Mouse (Mus musculus) G1E (cell line): ENCODE data around the gene Psme1. TPM values are rescaled to one million over a fixed set of nuclear protein-coding genes. Genes with fewer than 3 reads are reported as not detected.

Experiments used
- ATAC-seq: 2 replicates; pipeline ENCODE4 v1.8.0; 2016; ENCODE audit warnings: mild to moderate bottlenecking; ENCODE audit not compliant: insufficient number of reproducible peaks, poor library complexity, low FRiP score, severe bottlenecking; ENCODE audit errors: extremely low read depth
- DNase-seq: peaks from one replicate; pipeline ENCODE4 v3.0.0; 2012; ENCODE audit warnings: low spot score
- H3K27me3 ChIP-seq: 2 replicates; pipeline ENCODE4 v1.6.1; 2012; ENCODE audit warnings: mild to moderate bottlenecking, low read length, inconsistent platforms; ENCODE audit not compliant: insufficient read depth
- H3K36me3 ChIP-seq: replicated peaks from 2 replicates; pipeline ENCODE3; 2012; ENCODE audit warnings: mild to moderate bottlenecking, inconsistent platforms
- H3K4me1 ChIP-seq: 2 replicates; pipeline ENCODE4 v1.6.1; 2012; ENCODE audit warnings: low read depth, low read length, inconsistent platforms, mixed read lengths; ENCODE audit not compliant: insufficient read depth
- H3K4me3 ChIP-seq: 2 replicates; pipeline ENCODE4 v1.5.1; 2012; ENCODE audit warnings: low read depth, mild to moderate bottlenecking, inconsistent platforms, low read length, moderate library complexity, mixed read lengths
- H3K9me3 ChIP-seq: replicated peaks from 2 replicates; pipeline ENCODE4 v1.6.1; 2012; ENCODE audit warnings: inconsistent platforms
- CTCF ChIP-seq: IDR thresholded peaks from 2 replicates; pipeline ENCODE4 v1.5.1; 2012; ENCODE audit warnings: low read depth, low read length, inconsistent platforms, mixed read lengths
- GATA1 ChIP-seq: IDR thresholded peaks from 2 replicates; pipeline ENCODE4 v1.6.1; 2012; ENCODE audit warnings: borderline replicate concordance, low read length, inconsistent platforms, mixed read lengths
- GATA2 ChIP-seq: IDR thresholded peaks from 2 replicates; pipeline ENCODE4 v1.6.1; 2012; ENCODE audit warnings: low read depth, low read length, inconsistent platforms, borderline replicate concordance
- POLR2AphosphoS5 ChIP-seq: IDR thresholded peaks from 2 replicates; pipeline ENCODE4 v1.6.1; 2012; ENCODE audit warnings: low read depth, low read length, inconsistent platforms; ENCODE audit not compliant: insufficient replicate concordance
- TAL1 ChIP-seq: conservative IDR thresholded peaks from 2 replicates; pipeline ENCODE4 v1.6.1; 2012; ENCODE audit warnings: low read depth, low read length, inconsistent platforms, mixed read lengths
- polyA plus RNA-seq: library from polyadenylated mRNA; stranded (reverse); fragments of >175 nt; gene quantifications from 2 replicates; pipeline ENCODE4 v1.2.3, GENCODE M21; 2012
- total RNA-seq, 2 experiments: library from RNA; stranded (forward) in 1 of 2; stranded (reverse) in 1 of 2; fragments of 200-1000 nt in 1 of 2; fragments of >200 nt in 1 of 2; fragmentation: Nextera tagmentation in 1 of 2; gene quantifications; 2 replicates each; pipeline ENCODE4 v1.2.3; 2014 to 2017

The Psme1 gene
- total and polyA plus RNA-seq, 3 experiments: 141 to 598 (median 212) TPM

DNA sequence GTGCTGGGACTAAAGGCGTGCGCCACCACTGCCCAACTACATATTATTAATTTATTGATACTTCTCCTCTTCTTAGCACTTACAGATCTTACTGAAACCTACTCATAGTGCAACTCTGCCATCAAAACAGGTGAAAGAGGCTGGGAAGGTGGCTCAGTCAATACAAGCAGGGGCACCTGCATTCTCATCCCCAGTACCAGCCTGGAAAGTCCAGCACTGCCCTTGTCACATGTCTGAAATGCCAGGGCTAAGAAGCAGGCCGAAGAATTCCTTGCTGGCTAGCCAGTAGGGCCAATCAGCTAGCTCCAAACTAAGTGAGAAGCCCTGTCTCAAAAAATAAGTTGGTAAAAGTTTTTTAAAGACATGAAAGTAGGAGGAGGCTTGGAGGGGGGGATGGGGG is 20.3 kb upstream of the Psme1 start:
- Histone ChIP-seq H3K27me3 (no peaks in the 10 kb centered on the region), H3K4me3 (no peak overlapping the region; the same call in 1 of the 2 replicates), H3K4me1 (peaks cover 58% of the 10 kb centered on the region), H3K9me3 (no peaks in the 10 kb centered on the region), H3K36me3 (peaks cover 15% of the 10 kb centered on the region)
- no peak for TF ChIP-seq TAL1
- TF ChIP-seq GATA1: no peak
- TF ChIP-seq POLR2AphosphoS5: no peak
- no peak for TF ChIP-seq CTCF
- TF ChIP-seq GATA2: no peak
- ATAC-seq (no peak), DNase-seq (no peak)

DNA sequence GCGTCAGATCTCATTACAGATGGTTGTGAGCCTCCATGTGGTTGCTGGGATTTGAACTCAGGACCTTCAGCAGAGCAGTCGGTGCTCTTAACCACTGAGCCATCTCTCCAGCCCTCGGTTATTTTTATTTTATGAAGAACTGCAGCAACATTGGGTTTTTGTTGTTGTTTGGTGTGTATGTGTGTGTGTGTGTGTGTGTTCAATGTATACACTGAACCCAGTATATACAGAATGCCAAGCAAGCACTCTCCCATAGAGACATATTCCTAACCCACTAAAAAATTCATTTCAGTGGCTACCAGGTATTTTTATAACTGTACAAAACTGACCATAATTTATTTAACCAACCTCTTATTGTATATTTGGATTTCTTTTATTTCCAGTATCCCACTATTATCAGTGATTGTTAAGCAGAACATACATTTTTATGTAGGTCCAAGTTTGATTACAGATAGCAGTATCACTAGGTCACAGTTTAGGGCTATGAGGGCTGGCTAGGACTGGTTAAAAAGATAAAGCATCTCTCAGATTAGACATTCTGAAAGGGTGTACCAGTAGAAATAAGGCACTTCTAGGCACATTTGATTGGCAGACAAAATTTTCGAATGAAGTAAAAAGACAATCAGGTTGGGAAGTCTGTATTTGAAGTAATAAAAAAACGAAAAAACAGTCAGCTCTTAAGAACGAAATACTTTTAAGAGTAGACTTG is 19.0 kb upstream of the Psme1 start:
- TF ChIP-seq POLR2AphosphoS5 (no peak), TAL1 (peak; percentile 83), GATA2 (no peak)
- Histone ChIP-seq H3K4me1 (peaks cover 61% of the 10 kb centered on the region), H3K4me3 (peak overlapping the region; percentile 84), H3K36me3 (peaks cover 28% of the 10 kb centered on the region), H3K9me3 (no peaks in the 10 kb centered on the region), H3K27me3 (no peaks in the 10 kb centered on the region)
- peak; percentile 29 for DNase-seq
- peak; percentile 19; the same call in 1 of the 2 replicates for ATAC-seq

DNA sequence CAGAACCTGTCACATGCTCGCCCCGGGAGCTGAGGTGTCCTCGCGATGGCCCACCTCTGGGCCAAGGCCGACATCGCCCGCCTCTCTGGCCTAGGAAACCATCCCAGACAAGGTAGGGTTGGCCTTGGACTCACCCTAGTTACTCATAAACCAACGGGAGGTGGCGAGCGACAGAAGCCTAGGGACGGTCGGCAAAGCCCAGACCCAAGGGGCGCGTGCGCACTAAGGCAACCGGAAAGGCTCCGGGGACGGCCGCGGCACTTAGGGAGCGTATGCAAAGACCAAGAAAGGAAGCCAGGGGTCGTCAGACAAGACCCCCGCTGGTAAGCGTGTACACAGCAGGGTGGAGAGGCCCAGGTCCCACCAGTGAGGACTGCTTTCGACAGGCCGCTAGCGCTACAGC is 18.1 kb upstream of the Psme1 start, which contains the start of gene Dcaf11:
Gene Dcaf11, plus strand, starts transcription at position 208 of the 403 bp plus-strand sequence.
- H3K27me3 ChIP-seq: no peaks in the 10 kb centered on the region
- DNase-seq: peak; percentile 72
- peaks cover 54% of the 10 kb centered on the region for H3K4me1 ChIP-seq
- TF ChIP-seq POLR2AphosphoS5 (no peak), GATA1 (no peak), GATA2 (no peak), TAL1 (no peak), CTCF (no peak)
- H3K36me3 ChIP-seq: peaks cover 37% of the 10 kb centered on the region
- H3K9me3 ChIP-seq: no peaks in the 10 kb centered on the region
- ATAC-seq: 0 out of 2 replicates have a peak, but pooled peaks have one; percentile 18
- H3K4me3 ChIP-seq: peak within 1 kb of the TSS; percentile 84

DNA sequence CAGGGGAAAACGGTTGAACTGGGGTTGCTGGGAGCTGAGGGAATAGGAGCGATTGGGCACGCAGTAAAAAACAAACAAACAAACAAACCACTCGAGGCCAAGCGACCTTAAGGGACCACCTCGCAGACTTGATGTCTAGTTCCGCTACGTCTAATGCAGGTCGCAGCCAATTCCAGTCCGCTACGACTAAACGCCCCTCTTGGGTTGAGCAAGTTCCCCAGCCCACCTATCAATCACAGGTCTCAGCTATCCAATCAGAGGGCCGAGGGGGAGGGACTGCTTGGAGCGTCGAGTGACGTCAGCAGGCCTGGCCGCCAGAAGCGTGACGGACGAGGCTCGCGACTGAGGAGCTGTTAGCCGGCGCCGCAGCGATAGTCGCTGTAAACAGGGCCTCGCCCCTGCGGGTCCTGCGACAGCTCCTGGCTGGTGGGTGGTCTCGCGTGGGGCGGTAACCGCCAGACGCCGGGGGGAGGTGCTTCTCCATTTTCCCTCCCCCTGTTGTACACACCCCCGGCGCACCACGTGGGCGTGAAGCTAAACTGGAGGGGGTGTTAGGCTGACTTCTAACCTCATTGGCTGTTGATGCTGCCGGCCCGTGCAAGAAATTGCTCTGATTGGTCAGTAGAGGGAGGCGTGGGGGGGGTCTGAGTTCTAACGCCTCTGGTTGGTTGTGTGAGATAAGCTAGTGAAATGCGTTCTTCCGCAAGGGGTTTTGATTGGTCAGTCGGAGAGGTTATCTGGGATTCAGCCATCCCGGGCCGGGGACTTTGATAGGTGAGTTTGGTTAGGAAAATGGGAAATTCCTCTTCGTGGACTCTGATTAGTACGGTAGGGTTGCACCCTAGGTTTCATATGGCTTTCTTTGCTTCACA is 17.5 kb upstream of the Psme1 start, which contains the start of gene A730061H03Rik:
Gene A730061H03Rik, minus strand, starts transcription at position 205 of the 872 bp plus-strand sequence.
- ATAC-seq (peak; percentile 81), DNase-seq (peak; percentile 98)
- H3K36me3 ChIP-seq: peaks cover 43% of the 10 kb centered on the region
- peaks cover 50% of the 10 kb centered on the region for H3K4me1 ChIP-seq
- H3K27me3 ChIP-seq: no peaks in the 10 kb centered on the region
- H3K4me3 ChIP-seq: peak within 1 kb of the TSS; percentile 84
- peak; percentile 58; the same call in 1 of the 2 replicates for TF ChIP-seq POLR2AphosphoS5
- no peak for TF ChIP-seq GATA1
- no peaks in the 10 kb centered on the region for H3K9me3 ChIP-seq

DNA sequence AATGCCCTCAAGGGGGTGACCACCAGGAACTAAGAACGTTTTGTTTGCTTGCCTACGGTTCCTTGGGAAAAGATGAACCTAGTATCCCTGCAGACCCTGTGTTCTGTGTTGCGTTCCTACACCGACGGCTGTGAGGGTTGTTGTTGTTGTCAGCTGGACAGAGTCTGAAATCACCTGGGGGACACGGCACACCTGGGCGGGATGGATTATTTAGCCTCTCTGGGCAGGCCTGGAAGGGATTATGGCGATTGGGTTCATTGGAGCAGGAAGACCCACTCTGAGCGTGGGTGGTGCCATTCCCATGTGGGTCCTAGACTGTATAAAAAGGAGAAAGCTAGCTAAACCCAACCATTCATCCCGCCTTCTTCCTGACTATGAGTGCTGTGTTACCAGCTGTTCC is 16.1 kb upstream of the Psme1 start:
- H3K27me3 ChIP-seq: no peaks in the 10 kb centered on the region
- DNase-seq (no peak), ATAC-seq (no peak)
- peaks cover 38% of the 10 kb centered on the region for H3K4me1 ChIP-seq
- no peak overlapping the region; the same call in 1 of the 2 replicates for H3K4me3 ChIP-seq
- no peaks in the 10 kb centered on the region for H3K9me3 ChIP-seq
- peaks cover 57% of the 10 kb centered on the region for H3K36me3 ChIP-seq
- TF ChIP-seq POLR2AphosphoS5 (no peak), CTCF (no peak), GATA2 (no peak), GATA1 (no peak), TAL1 (no peak)

DNA sequence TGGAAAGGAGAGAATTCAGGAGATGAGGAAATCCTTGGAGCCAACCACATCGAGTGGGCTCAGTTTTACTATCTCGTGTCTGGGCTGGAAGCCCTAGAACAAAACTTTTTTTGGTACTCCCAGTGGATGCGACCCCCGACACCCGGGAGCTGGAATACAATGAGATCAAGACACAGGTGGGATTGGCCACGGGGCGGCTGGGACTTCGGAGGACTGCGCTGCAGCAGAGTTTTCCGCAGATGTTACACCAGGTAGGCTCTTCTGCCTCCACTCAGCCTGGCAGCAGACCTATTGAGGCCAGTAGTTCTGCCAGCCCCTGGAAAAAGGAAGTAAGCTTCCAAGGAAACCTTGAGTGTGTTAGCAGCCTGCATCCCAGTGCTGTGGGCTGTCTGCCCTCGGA is 14.7 kb upstream of the Psme1 start:
- H3K4me1 ChIP-seq: peaks cover 24% of the 10 kb centered on the region
- no peak for DNase-seq
- H3K36me3 ChIP-seq: peaks cover 71% of the 10 kb centered on the region
- no peak for ATAC-seq
- TF ChIP-seq GATA2: no peak
- TF ChIP-seq POLR2AphosphoS5: no peak
- TF ChIP-seq GATA1: no peak
- no peak for TF ChIP-seq TAL1
- no peak for TF ChIP-seq CTCF
- H3K9me3 ChIP-seq: no peaks in the 10 kb centered on the region
- no peak overlapping the region for H3K4me3 ChIP-seq
- H3K27me3 ChIP-seq: no peaks in the 10 kb centered on the region
